ENCODE assay signal across 9 mouse cellular contexts in the genomic region with DNA sequence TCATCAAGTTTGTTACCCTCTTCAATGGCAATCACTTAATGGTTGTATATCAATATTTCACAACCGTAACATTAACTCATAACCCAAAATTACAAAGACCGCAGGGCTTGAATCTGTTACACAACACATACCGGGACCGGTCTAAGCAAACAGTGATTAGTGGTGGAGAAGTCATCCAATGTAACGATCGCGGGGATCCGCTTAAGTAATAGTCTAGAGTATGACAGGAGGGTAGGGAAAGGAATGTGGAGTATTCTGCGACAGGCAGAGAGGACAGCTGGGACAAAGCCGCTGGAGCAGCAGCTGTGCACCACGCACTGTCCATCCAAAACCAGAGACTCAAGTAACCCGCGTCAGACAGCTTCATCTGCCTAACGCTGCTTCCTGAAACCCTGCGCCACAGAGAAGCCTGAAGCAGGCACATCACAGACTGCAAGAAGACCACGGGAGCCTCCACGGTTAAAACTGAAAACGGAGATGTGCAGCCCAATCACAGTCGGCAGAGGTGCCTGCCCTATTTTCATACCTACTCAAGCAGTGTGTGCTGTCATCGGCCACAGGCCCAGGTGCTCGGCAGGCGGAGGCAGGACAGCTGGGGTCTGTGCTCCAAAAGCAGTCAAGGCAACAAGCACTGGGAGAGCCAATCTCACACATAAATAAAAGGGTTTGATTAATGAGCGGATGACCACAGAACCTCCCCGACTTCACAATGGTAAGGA. TPM values are rescaled to one million over a fixed set of nuclear protein-coding genes. Genes with fewer than 3 reads are reported as not detected.
DNase-seq lines count a peak whose midpoint lies in the region; ATAC-seq lines count a peak whose summit lies in the region.
"Had no signal": no experiment of that assay in that cellular context is flagged by ENCODE, and none has a peak within 500 bp of the region (broad histone marks: within the 10 kb centered on the region; RNA-seq: fewer than 3 reads in every experiment).

No protein-coding gene starts in this region.

- 67% methylated on average over 24 of the region's 24 CpGs for WGBS in kidney, embryonic 15.5 days
- WGBS in limb, embryonic 13.5 days = 82% methylated on average over 24 of the region's 24 CpGs

- H3K9ac ChIP-seq in kidney, embryonic 15.5 days = no peak overlapping the region
- no peak overlapping the region for H3K9ac ChIP-seq in limb, embryonic 13.5 days

- peak overlapping the region; percentile 32; the same call in 1 of the 2 replicates for H3K27ac ChIP-seq in kidney, embryonic 15.5 days
- H3K27ac ChIP-seq in limb, embryonic 13.5 days = no peak overlapping the region

- no peak overlapping the region for H3K4me3 ChIP-seq in kidney, embryonic 15.5 days (replicated peaks)
- H3K4me3 ChIP-seq in limb, embryonic 13.5 days = no peak overlapping the region

- no peak for DNase-seq in kidney, adult 8-10 months
- DNase-seq in T-cell, adult 2 months (ENCODE audit: low spot score) = peak; percentile 64
- DNase-seq in thymus, adult 18-20 months = peak; percentile 36 to 50
- no peak for DNase-seq in left cerebral cortex, postnatal 25 days (ENCODE audit: low spot score in 2 of 2)
- DNase-seq: gastrocnemius, postnatal 25 days had no signal

- H3K36me3 ChIP-seq in kidney, embryonic 15.5 days = no peaks in the 10 kb centered on the region
- no peaks in the 10 kb centered on the region for H3K36me3 ChIP-seq in limb, embryonic 13.5 days

- H3K4me1 ChIP-seq in kidney, embryonic 15.5 days = peaks cover 45% of the 10 kb centered on the region
- H3K4me1 ChIP-seq in limb, embryonic 13.5 days = no peaks in the 10 kb centered on the region

- no peaks in the 10 kb centered on the region for H3K9me3 ChIP-seq in kidney, embryonic 15.5 days (replicated peaks)
- H3K9me3 ChIP-seq in limb, embryonic 13.5 days = no peaks in the 10 kb centered on the region

- no peaks in the 10 kb centered on the region for H3K27me3 ChIP-seq in kidney, embryonic 15.5 days
- H3K27me3 ChIP-seq in limb, embryonic 13.5 days = no peaks in the 10 kb centered on the region

- ATAC-seq in kidney, embryonic 15.5 days (replicated peaks; ENCODE audit: low FRiP score) = 0 out of 2 replicates have a peak, but pooled peaks have one; percentile 43
- peak; percentile 81 for ATAC-seq in limb, embryonic 13.5 days (ENCODE audit: low FRiP score, low read depth)
- no peak for ATAC-seq in cerebellum, adult (ENCODE audit: insufficient number of reproducible peaks, low FRiP score, low TSS enrichment)

- intact Hi-C loops in left cerebral cortex, postnatal 25 days (cut with DNase I) = no loop called here

- H3K4me2 ChIP-seq in kidney, embryonic 15.5 days = peak overlapping the region; percentile 19; the same call in 1 of the 2 replicates
- no peak overlapping the region for H3K4me2 ChIP-seq in limb, embryonic 13.5 days (replicated peaks)
- H3K4me2 ChIP-seq: midbrain, embryonic 11.5 days had no signal

RNA-seq across cellular contexts. Expression of a gene that starts 13.8 kb away (rescaled TPM):
- polyA plus RNA-seq in kidney, embryonic 15.5 days (2015; fragmentation: Nextera tagmentation; extraction: Ambion mirVana) = 36.0 and 39.9 TPM in 2 replicates
- 21.8 and 22.2 TPM in 2 replicates for polyA plus RNA-seq in limb, embryonic 13.5 days (2015; fragmentation: Nextera tagmentation; extraction: Ambion mirVana)
- total RNA-seq in left cerebral cortex, postnatal 25 days (2021) = 10 to 100 TPM; 21.0 to 24.6 TPM

Comparison
In these comparisons a context has a peak if more than half of its experiments do, and no peak if none do; other contexts are left out.
1. DNase-seq: peak in T-cell, adult 2 months (single experiment) and thymus, adult 18-20 months (2 of 2); none in kidney, adult 8-10 months (0 of 2) and left cerebral cortex, postnatal 25 days (0 of 2).